Mouse (Mus musculus): ENCODE results near the gene Ngp. TPM values are rescaled to one million over a fixed set of nuclear protein-coding genes. Genes with fewer than 3 reads are reported as not detected.
"Not testable (repeated sequence)": the region's sequence is repeated elsewhere in the genome, so short reads cannot be mapped to it uniquely, and the experiment has no call there.

Gene Ngp
- not detected in 2 replicates for polyA plus RNA-seq (2012; ENCODE audit: insufficient read depth, insufficient read length, missing spikeins)

GRCm38 (mm10) chr9:110419511-110420112, at the start of gene Ngp:
Ngp (plus strand) TSS chr9:110419747.
- Histone ChIP-seq H3K27ac (replicated peaks; ENCODE audit: low read depth, low read length) (no peak within 1 kb of the TSS), H3K4me1 (ENCODE audit: control insufficient read depth, insufficient read depth, insufficient read length, low read length) (no peaks in the 10 kb centered on the region), H3K4me3 (ENCODE audit: insufficient read depth, low read depth, low read length) (no peak within 1 kb of the TSS)

DNA sequence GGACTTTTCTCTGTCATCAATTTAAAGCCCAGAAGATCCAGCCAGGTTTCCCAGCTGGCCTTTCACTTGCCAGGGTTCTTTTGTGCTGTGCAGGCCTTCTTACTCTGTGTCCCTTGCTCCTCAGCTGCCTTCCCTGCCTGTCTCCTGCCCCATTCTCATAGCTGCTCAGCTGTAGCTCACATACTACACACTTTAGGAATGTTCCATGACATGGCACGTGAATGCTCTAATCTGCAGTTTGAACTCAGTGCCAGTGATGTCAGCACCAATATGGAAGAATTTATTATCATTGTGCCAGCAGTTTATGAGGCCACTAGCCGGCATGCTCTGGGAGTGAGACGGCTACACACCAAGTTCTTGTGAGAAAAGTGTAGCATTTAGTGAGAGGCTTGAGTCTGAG, 49.7 kb upstream of the Ngp start:
- 0 out of 2 replicates have a peak, but pooled peaks cover 3% of the 10 kb centered on the region for H3K4me1 ChIP-seq (ENCODE audit: control insufficient read depth, insufficient read depth, insufficient read length, low read length)
- H3K27ac ChIP-seq (replicated peaks; ENCODE audit: low read depth, low read length), result no peak overlapping the region
- no peak overlapping the region for H3K4me3 ChIP-seq (ENCODE audit: insufficient read depth, low read depth, low read length)

GRCm38 (mm10) chr9:110373871-110374270, 45.7 kb upstream of the Ngp start:
- no peak overlapping the region for H3K27ac ChIP-seq (replicated peaks; ENCODE audit: low read depth, low read length)
- no peak overlapping the region for H3K4me3 ChIP-seq (ENCODE audit: insufficient read depth, low read depth, low read length)
- no peaks in the 10 kb centered on the region for H3K4me1 ChIP-seq (ENCODE audit: control insufficient read depth, insufficient read depth, insufficient read length, low read length)

DNA sequence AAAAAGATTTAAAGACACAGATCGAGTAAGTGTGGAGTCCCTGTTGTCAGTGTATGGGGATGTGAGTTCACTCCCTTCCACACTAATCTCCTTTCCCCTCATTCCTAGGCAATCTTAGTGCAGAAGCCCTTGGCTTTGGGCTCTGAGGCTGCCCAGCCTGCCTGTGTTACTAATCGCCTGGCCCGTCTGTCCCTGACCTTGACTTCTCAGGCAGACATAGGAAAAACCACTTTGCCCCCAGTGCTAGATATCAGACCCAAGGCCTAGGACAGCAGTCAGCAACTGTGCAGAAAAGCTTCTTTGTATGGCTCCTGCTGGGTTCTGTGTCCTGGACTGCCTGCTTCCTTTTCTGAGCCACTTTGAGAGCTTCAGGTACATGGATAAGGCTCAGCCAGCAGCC, 43.9 kb upstream of the Ngp start:
- no peak overlapping the region for H3K4me3 ChIP-seq (ENCODE audit: insufficient read depth, low read depth, low read length)
- H3K27ac ChIP-seq (replicated peaks; ENCODE audit: low read depth, low read length), result no peak overlapping the region
- H3K4me1 ChIP-seq (ENCODE audit: control insufficient read depth, insufficient read depth, insufficient read length, low read length), result no peaks in the 10 kb centered on the region

DNA sequence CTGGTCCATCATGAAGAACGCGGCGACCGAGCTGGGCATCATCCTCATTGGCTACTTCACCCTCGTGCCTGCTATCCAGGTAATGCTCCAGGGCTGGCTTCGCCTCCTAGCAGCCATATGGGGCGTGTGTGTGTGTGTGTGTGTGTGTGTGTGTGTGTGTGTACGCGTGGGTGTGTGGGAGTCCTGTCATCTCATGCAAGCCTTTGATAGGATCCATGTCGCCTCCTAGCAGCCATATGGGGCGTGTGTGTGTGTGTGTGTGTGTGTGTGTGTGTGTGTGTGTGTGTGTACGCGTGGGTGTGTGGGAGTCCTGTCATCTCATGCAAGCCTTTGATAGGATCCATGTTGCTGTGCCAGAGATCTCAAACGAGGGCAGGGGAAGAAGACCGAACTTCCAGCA, 41.9 kb upstream of the Ngp start:
- H3K4me3 ChIP-seq (ENCODE audit: insufficient read depth, low read depth, low read length); H3K27ac ChIP-seq (replicated peaks; ENCODE audit: low read depth, low read length); H3K4me1 ChIP-seq (ENCODE audit: control insufficient read depth, insufficient read depth, insufficient read length, low read length): not testable (repeated sequence)

DNA sequence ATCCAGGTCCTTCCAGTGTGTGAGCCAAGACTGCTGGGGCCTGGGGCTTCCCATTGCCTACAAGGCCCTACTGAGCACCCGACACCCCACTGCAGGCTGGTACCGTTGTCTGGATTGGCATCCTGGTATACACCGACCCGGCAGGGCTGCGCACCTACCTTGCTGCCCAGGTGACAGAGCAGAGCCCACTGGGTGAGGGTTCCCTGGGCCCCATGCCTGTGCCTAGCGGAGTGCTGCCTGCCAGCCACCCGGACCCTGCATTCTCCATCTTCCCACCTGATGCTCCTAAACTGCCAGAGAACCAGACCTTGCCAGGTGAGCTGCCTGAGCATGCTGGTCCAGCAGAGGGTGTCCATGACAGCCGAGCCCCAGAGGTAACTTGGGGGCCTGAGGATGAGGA, 40.2 kb upstream of the Ngp start:
- no peaks in the 10 kb centered on the region for H3K4me1 ChIP-seq (ENCODE audit: control insufficient read depth, insufficient read depth, insufficient read length, low read length)

DNA sequence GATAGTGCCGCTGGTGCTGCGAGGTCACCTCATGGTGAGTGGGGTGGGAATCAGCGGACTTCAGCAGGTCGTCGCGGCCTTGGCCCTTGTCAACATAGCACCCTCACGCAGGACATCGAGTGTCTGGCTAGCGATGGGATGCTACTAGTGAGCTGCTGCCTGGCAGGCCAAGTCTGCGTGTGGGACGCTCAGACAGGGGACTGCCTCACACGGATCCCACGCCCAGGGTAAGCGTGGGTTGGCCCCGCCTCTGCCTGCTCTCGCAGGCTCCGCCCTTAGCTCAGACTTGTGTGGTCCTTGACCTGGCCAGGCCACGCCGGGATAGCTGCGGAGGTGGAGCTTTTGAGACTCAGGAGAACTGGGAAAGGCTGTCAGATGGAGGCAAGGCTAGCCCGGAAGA, 38.9 kb upstream of the Ngp start:
- no peaks in the 10 kb centered on the region for H3K4me1 ChIP-seq (ENCODE audit: control insufficient read depth, insufficient read depth, insufficient read length, low read length)

More for the DNA sequence above, 40.2 kb upstream of the Ngp start:
- Histone ChIP-seq H3K4me3 (ENCODE audit: insufficient read depth, low read depth, low read length) (no peak overlapping the region), H3K27ac (replicated peaks; ENCODE audit: low read depth, low read length) (no peak overlapping the region)

GRCm38 (mm10) chr9:110381292-110381691, 38.3 kb upstream of the Ngp start:
- no peaks in the 10 kb centered on the region for H3K4me1 ChIP-seq (ENCODE audit: control insufficient read depth, insufficient read depth, insufficient read length, low read length)
- no peak overlapping the region for H3K27ac ChIP-seq (replicated peaks; ENCODE audit: low read depth, low read length)

More for the DNA sequence above, 38.9 kb upstream of the Ngp start:
- Histone ChIP-seq H3K27ac (replicated peaks; ENCODE audit: low read depth, low read length) (no peak overlapping the region), H3K4me3 (ENCODE audit: insufficient read depth, low read depth, low read length) (no peak overlapping the region)

DNA sequence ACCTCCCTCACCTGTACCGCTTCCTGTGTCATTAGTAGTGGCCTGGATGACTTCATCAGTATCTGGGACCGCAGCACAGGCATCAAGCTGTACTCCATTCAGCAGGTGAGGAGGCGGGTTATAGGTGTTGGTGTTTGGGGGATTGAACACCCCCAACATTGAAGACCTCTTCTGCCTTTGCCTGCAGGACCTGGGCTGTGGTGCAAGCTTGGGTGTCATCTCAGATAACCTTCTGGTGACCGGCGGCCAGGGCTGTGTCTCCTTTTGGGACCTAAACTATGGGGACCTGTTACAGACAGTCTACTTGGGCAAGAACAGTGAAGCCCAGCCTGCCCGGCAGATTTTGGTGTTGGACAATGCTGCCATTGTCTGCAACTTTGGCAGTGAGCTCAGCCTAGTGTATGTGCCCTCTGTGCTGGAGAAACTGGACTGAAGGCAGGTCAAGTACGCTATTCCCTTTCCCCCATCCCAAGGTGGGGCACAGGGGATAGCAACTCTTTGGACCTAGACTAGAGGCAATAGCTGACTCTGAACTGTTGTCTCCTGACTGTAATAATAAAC, 35.1 kb upstream of the Ngp start:
- no peaks in the 10 kb centered on the region for H3K4me1 ChIP-seq (ENCODE audit: control insufficient read depth, insufficient read depth, insufficient read length, low read length)
- H3K27ac ChIP-seq (replicated peaks; ENCODE audit: low read depth, low read length), result no peak overlapping the region
- no peak overlapping the region for H3K4me3 ChIP-seq (ENCODE audit: insufficient read depth, low read depth, low read length)

More at GRCm38 (mm10) chr9:110381292-110381691, 38.3 kb upstream of the Ngp start:
- H3K4me3 ChIP-seq (ENCODE audit: insufficient read depth, low read depth, low read length), result no peak overlapping the region

DNA sequence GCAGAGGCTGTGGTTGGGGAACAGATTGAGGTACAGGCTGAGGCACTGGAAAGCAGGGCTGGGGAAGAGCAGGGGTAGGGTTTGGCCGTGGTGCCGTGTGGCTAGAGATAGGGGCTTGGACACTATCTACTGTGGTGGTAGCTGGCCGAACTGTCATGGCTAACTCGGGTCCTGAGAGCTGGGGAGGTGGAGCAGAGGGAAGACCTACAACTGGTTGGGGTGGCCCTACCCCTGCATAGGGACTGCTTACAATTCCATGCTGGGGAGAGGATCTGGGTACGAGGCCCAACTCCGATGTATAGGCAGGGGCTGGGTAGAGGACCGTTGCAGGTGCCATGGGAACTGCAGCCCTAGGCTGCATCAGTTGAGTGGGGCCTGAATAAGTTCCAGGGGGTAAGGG, 31.5 kb upstream of the Ngp start:
- Histone ChIP-seq H3K27ac (replicated peaks; ENCODE audit: low read depth, low read length) (no peak overlapping the region), H3K4me1 (ENCODE audit: control insufficient read depth, insufficient read depth, insufficient read length, low read length) (no peaks in the 10 kb centered on the region), H3K4me3 (ENCODE audit: insufficient read depth, low read depth, low read length) (no peak overlapping the region)

GRCm38 (mm10) chr9:110390843-110391242, 28.7 kb upstream of the Ngp start:
- no peaks in the 10 kb centered on the region for H3K4me1 ChIP-seq (ENCODE audit: control insufficient read depth, insufficient read depth, insufficient read length, low read length)
- H3K4me3 ChIP-seq (ENCODE audit: insufficient read depth, low read depth, low read length), result no peak overlapping the region
- H3K27ac ChIP-seq (replicated peaks; ENCODE audit: low read depth, low read length), result no peak overlapping the region

GRCm38 (mm10) chr9:110393295-110393694, 26.3 kb upstream of the Ngp start:
- no peaks in the 10 kb centered on the region for H3K4me1 ChIP-seq (ENCODE audit: control insufficient read depth, insufficient read depth, insufficient read length, low read length)
- H3K4me3 ChIP-seq (ENCODE audit: insufficient read depth, low read depth, low read length), result no peak overlapping the region
- no peak overlapping the region for H3K27ac ChIP-seq (replicated peaks; ENCODE audit: low read depth, low read length)

DNA sequence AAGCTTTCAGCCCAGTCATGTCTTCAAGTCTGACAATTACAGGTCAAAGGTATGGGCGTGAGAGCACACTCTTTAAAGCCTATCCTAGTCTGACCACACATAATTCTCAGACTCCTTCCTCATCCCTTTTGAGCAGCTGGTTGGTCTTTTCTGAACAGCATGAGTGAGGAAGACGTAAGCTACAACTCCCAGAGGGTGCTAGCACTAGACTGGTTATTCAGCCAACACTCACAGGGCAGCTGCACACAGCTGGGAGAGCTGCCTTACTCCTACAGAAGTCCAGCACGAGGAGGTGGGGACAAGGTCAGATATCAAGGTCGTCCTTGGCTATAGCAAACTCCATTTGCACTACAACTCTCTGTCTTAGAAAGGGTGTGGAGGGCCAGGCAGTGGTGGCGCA, 18.9 kb upstream of the Ngp start:
- H3K27ac ChIP-seq (replicated peaks; ENCODE audit: low read depth, low read length), result no peak overlapping the region
- H3K4me1 ChIP-seq (ENCODE audit: control insufficient read depth, insufficient read depth, insufficient read length, low read length), result peaks cover 4% of the 10 kb centered on the region; the same call in 1 of the 2 replicates
- no peak overlapping the region for H3K4me3 ChIP-seq (ENCODE audit: insufficient read depth, low read depth, low read length)

DNA sequence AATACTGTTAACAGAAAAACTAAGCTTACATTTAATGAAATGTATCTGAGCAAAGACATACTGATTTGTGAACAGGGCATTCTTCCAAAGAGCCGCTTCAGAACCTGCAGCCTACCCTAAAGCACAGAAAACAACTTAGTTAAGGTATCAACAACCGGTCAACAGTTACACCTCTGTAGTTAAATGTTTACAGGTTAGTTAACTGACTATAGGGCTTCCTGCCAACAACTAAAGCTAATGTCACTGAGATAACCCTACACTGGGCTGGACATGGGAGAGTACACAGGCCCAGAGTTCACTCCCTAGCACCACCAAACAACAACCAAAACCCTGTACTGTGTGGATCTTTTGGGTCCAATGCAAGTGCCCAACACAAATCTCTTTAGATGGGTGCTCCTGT, 16.8 kb upstream of the Ngp start:
- Histone ChIP-seq H3K4me3 (ENCODE audit: insufficient read depth, low read depth, low read length) (no peak overlapping the region), H3K27ac (replicated peaks; ENCODE audit: low read depth, low read length) (no peak overlapping the region), H3K4me1 (ENCODE audit: control insufficient read depth, insufficient read depth, insufficient read length, low read length) (peaks cover 6% of the 10 kb centered on the region)

GRCm38 (mm10) chr9:110403240-110403639, 16.3 kb upstream of the Ngp start:
- not testable (repeated sequence) for H3K27ac ChIP-seq (replicated peaks; ENCODE audit: low read depth, low read length); H3K4me1 ChIP-seq (ENCODE audit: control insufficient read depth, insufficient read depth, insufficient read length, low read length); H3K4me3 ChIP-seq (ENCODE audit: insufficient read depth, low read depth, low read length)

Data from brown adipose tissue, adult 24 weeks (tissue).